Mouse (Mus musculus) erythroblast, embryonic 14.5 days (primary cell): ENCODE results near the gene Eras.

ENCODE experiments used
- GATA1 ChIP-seq: IDR thresholded peaks from 2 replicates; pipeline ENCODE4 v1.6.1; 2012; ENCODE audit warnings: low read length, inconsistent platforms, mixed read lengths
- TAL1 ChIP-seq: IDR thresholded peaks from 3 replicates; pipeline ENCODE4 v1.6.1; 2012; ENCODE audit warnings: low read length, inconsistent platforms, mixed read lengths

- TF ChIP-seq TAL1 (no peak), GATA1 (no peak)
Observed at GRCm38 (mm10) chrX:7947108-7947899, 18.9 kb upstream of the Eras start, which contains the start of gene Hdac6.
